Mouse (Mus musculus): ENCODE results near the gene Gm17087. TPM values are rescaled to one million over a fixed set of nuclear protein-coding genes. Genes with fewer than 3 reads are reported as not detected.

Gene Gm17087
- polyA plus RNA-seq, 1 experiment from 2014 or later = not detected

- TF ChIP-seq CTCF (IDR thresholded peaks at IDR 0.05; ENCODE audit: low read depth) = no peak
- no peak for TF ChIP-seq EP300 (IDR thresholded peaks at IDR 0.05; ENCODE audit: low read depth)
- Histone ChIP-seq H3K9me3 (ENCODE audit: low read length) (no peaks in the 10 kb centered on the region), H3K4me1 (ENCODE audit: insufficient read depth) (no peaks in the 10 kb centered on the region), H3K4me2 (ENCODE audit: low read depth, low read length) (no peak overlapping the region), H3K4me3 (ENCODE audit: low read depth, low read length) (no peak overlapping the region), H3K36me3 (replicated peaks; ENCODE audit: insufficient read depth, low read length) (no peaks in the 10 kb centered on the region), H3K27ac (ENCODE audit: low read depth) (no peak overlapping the region), H3K27me3 (ENCODE audit: insufficient read depth, low read length) (no peaks in the 10 kb centered on the region), H3K9ac (replicated peaks) (no peak overlapping the region)
- WGBS (ENCODE audit: insufficient replicate concordance) = 58% methylated on average over 14 of the region's 14 CpGs
- DNase-seq = no peak
- no peak for ATAC-seq
Measured at GRCm38 (mm10) chr17:8562101-8562885, 4.5 kb downstream of the Gm17087 start.

GRCm38 (mm10) chr17:8557926-8558325 is 8.8 kb downstream of the Gm17087 start:
- no peaks in the 10 kb centered on the region for H3K36me3 ChIP-seq (replicated peaks; ENCODE audit: insufficient read depth, low read length)
- DNase-seq (no peak), ATAC-seq (no peak)
- H3K9ac ChIP-seq (replicated peaks) = no peak overlapping the region
- no peaks in the 10 kb centered on the region for H3K4me1 ChIP-seq (ENCODE audit: insufficient read depth)
- no peaks in the 10 kb centered on the region for H3K9me3 ChIP-seq (ENCODE audit: low read length)
- 70% methylated on average over 8 of the region's 8 CpGs for WGBS (ENCODE audit: insufficient replicate concordance)
- H3K27ac ChIP-seq (ENCODE audit: low read depth) = no peak overlapping the region
- H3K4me3 ChIP-seq (ENCODE audit: low read depth, low read length) = no peak overlapping the region
- no peak overlapping the region for H3K4me2 ChIP-seq (ENCODE audit: low read depth, low read length)
- no peak for TF ChIP-seq EP300 (IDR thresholded peaks at IDR 0.05; ENCODE audit: low read depth)
- no peaks in the 10 kb centered on the region for H3K27me3 ChIP-seq (ENCODE audit: insufficient read depth, low read length)

DNA sequence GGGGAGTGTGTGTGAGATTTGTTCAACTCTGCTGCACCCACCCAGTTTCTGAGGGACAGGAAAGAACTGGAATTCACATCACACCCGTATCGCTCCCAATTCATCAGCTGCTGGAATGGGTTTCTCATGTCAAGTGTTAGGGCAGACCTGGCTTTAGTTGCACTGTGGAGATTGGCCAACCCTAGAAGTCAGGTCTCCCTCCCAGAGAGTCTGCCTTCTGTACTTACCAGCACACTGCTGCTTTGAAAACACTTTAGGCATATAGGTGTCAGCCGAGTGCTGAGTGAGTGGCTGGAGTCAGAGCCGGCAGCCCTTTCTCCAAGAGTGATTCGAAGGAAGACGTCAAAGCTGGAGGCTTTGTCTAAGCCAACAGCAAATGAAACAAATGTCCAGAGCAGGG is 10.5 kb downstream of the Gm17087 start:
- Histone ChIP-seq H3K4me2 (ENCODE audit: low read depth, low read length) (no peak overlapping the region), H3K27me3 (ENCODE audit: insufficient read depth, low read length) (no peaks in the 10 kb centered on the region), H3K4me3 (ENCODE audit: low read depth, low read length) (no peak overlapping the region), H3K9me3 (ENCODE audit: low read length) (no peaks in the 10 kb centered on the region), H3K9ac (replicated peaks) (no peak overlapping the region), H3K36me3 (replicated peaks; ENCODE audit: insufficient read depth, low read length) (no peaks in the 10 kb centered on the region), H3K4me1 (ENCODE audit: insufficient read depth) (no peaks in the 10 kb centered on the region), H3K27ac (ENCODE audit: low read depth) (no peak overlapping the region)
- DNase-seq (no peak), ATAC-seq (no peak)
- no peak for TF ChIP-seq CTCF (IDR thresholded peaks at IDR 0.05; ENCODE audit: low read depth)
- no peak for TF ChIP-seq EP300 (IDR thresholded peaks at IDR 0.05; ENCODE audit: low read depth)
- 78% methylated on average over 6 of the region's 6 CpGs for WGBS (ENCODE audit: insufficient replicate concordance)

DNA sequence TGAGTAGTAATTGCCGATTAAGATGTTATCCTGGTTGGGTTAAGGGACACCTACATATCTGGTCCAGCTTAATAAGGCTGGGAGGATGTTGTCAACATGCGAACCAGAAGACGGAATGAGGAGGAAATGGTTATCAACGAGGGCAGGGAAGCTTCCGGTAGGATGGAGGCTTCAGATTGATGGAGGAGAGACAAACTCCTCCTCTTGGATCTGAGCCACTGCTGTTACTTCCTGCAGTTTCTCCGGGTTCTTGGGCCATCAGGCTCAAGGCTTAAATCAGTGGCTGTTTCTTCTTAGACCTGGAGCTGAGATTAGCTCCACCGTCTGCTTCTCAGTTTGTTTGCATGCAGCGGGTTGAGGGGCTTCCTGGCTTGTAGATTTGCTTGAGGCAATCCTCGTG is 11.0 kb downstream of the Gm17087 start:
- ATAC-seq (no peak), DNase-seq (no peak)
- Histone ChIP-seq H3K4me1 (ENCODE audit: insufficient read depth) (no peaks in the 10 kb centered on the region), H3K4me3 (ENCODE audit: low read depth, low read length) (no peak overlapping the region), H3K4me2 (ENCODE audit: low read depth, low read length) (no peak overlapping the region), H3K27me3 (ENCODE audit: insufficient read depth, low read length) (no peaks in the 10 kb centered on the region), H3K9me3 (ENCODE audit: low read length) (no peaks in the 10 kb centered on the region), H3K27ac (ENCODE audit: low read depth) (no peak overlapping the region), H3K36me3 (replicated peaks; ENCODE audit: insufficient read depth, low read length) (no peaks in the 10 kb centered on the region), H3K9ac (replicated peaks) (no peak overlapping the region)
- TF ChIP-seq CTCF (IDR thresholded peaks at IDR 0.05; ENCODE audit: low read depth) (no peak), EP300 (IDR thresholded peaks at IDR 0.05; ENCODE audit: low read depth) (no peak)
- 66% methylated on average over 9 of the region's 9 CpGs for WGBS (ENCODE audit: insufficient replicate concordance)

DNA sequence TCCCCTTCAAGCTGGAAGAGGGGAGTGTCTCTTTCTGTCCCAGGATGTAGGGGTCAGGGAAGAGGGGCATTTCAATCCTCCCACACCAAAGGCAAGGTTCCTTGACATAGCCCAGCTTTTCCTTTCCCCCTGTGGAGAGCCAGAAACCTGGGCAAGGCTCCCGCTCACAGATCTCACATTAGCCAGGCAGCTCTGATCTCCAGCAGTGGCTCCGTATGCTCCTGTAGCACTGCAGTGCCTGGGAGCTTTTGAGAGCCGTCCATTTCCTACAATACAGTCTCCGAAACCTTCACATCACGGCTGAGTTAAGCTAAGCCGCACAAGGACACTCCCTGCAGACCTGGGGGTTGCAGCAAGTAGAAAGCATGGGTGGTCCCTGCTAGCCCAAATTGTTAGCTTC is 12.5 kb downstream of the Gm17087 start:
- 85% methylated on average over 6 of the region's 6 CpGs for WGBS (ENCODE audit: insufficient replicate concordance)
- DNase-seq (no peak), ATAC-seq (no peak)
- Histone ChIP-seq H3K4me3 (ENCODE audit: low read depth, low read length) (no peak overlapping the region), H3K9me3 (ENCODE audit: low read length) (no peaks in the 10 kb centered on the region), H3K27ac (ENCODE audit: low read depth) (no peak overlapping the region), H3K27me3 (ENCODE audit: insufficient read depth, low read length) (0 out of 2 replicates have a peak, but pooled peaks cover 4% of the 10 kb centered on the region), H3K9ac (replicated peaks) (no peak overlapping the region), H3K4me1 (ENCODE audit: insufficient read depth) (no peaks in the 10 kb centered on the region), H3K4me2 (ENCODE audit: low read depth, low read length) (no peak overlapping the region), H3K36me3 (replicated peaks; ENCODE audit: insufficient read depth, low read length) (no peaks in the 10 kb centered on the region)
- TF ChIP-seq EP300 (IDR thresholded peaks at IDR 0.05; ENCODE audit: low read depth) (no peak), CTCF (IDR thresholded peaks at IDR 0.05; ENCODE audit: low read depth) (no peak)

- H3K4me3 ChIP-seq (ENCODE audit: low read depth, low read length) = no peak overlapping the region
- no peaks in the 10 kb centered on the region for H3K36me3 ChIP-seq (replicated peaks; ENCODE audit: insufficient read depth, low read length)
- 0 out of 2 replicates have a peak, but pooled peaks cover 4% of the 10 kb centered on the region for H3K27me3 ChIP-seq (ENCODE audit: insufficient read depth, low read length)
- H3K4me2 ChIP-seq (ENCODE audit: low read depth, low read length) = no peak overlapping the region
- WGBS (ENCODE audit: insufficient replicate concordance) = 56% methylated on average over 3 of the region's 3 CpGs
- no peak for DNase-seq
- H3K4me1 ChIP-seq (ENCODE audit: insufficient read depth) = no peaks in the 10 kb centered on the region
- no peak overlapping the region for H3K9ac ChIP-seq (replicated peaks)
- ATAC-seq = no peak
- H3K9me3 ChIP-seq (ENCODE audit: low read length) = no peaks in the 10 kb centered on the region
- no peak for TF ChIP-seq EP300 (IDR thresholded peaks at IDR 0.05; ENCODE audit: low read depth)
- no peak for TF ChIP-seq CTCF (IDR thresholded peaks at IDR 0.05; ENCODE audit: low read depth)
- H3K27ac ChIP-seq (ENCODE audit: low read depth) = no peak overlapping the region
Measured at GRCm38 (mm10) chr17:8553601-8554000, 13.1 kb downstream of the Gm17087 start.

All from liver, postnatal 0 days (tissue).